Mouse (Mus musculus): ENCODE results near the gene Gm4631. TPM values are rescaled to one million over a fixed set of nuclear protein-coding genes. Genes with fewer than 3 reads are reported as not detected.

Gene Gm4631
- 2.0 and 2.3 TPM in 2 replicates for total RNA-seq (2023)

DNA sequence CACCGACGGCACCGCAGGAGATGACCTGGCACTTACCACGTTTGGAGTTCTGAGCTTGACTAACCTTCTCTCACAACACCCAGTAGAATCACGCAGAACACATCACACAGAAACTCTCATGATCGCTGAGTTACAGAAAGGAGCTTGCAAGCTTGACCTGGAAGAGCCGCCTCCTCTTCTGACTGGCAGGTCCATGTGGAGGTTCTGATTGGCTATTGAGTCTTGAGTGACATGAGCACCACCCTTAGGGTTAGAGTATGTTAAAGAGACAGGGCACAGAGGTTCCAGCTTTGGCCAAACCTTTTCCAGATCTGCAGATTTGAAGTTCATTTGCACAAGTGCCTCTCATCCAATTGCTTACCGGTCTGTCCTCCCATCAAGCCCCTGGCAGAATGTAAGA is at the start of gene Gm4631:
Gene Gm4631, minus strand, starts transcription at position 101 of the 400 bp plus-strand sequence.

DNA sequence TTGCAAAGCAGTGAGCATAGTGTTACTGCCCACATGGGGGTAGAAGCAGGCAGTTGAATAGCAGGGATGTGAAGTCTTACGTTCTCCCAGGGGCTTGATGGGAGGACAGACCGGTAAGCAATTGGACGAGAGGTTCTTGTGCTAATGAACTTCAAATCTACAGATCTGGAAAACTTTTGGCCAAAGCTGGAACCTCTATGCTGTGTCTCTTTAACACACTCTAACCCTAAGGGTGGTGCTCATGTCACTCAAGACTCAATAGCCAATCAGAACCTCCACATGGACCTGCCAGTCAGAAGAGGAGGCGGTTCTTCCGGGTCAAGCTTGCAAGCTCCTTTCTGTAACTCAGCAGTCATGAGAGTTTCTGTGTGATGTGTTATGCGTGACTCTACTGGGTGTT is 34.1 kb upstream of the Gm4631 start, which contains the start of gene Zfp968:
Gene Zfp968, plus strand, starts transcription at position 301 of the 400 bp plus-strand sequence.

GRCm38 (mm10) chr2:175274825-175275224 is 63.2 kb downstream of the Gm4631 start, which contains the start of gene Gm14440:
Gene Gm14440 (plus strand): TSS chr2:175275125.

Other genes with a start within 250 kb of the Gm4631 start
- gene Gm14399, start 196.2 kb downstream of the Gm4631 start, total RNA-seq (2023), result 0.82 and 1.1 TPM in 2 replicates
- not detected in 2 replicates for gene Gm14443, start 162.3 kb downstream of the Gm4631 start, total RNA-seq (2023)
- 2.9 and 3.3 TPM in 2 replicates for gene Gm14391, start 131.3 kb downstream of the Gm4631 start, total RNA-seq (2023)
- 0.84 TPM in 1 of 2 replicates, not detected in the other for gene Gm14440, start 63.1 kb downstream of the Gm4631 start, total RNA-seq (2023)
- gene Zfp968, start 34.2 kb upstream of the Gm4631 start, total RNA-seq (2023), result 0.32 and 0.60 TPM in 2 replicates
- gene Gm4724, start 97.6 kb upstream of the Gm4631 start, total RNA-seq (2023), result not detected in 2 replicates
- 0.36 and 0.41 TPM in 2 replicates for gene Zfp965, start 131.8 kb upstream of the Gm4631 start, total RNA-seq (2023)

Measured in neutrophil, adult 65 days (primary cell).